Mouse (Mus musculus) stomach, embryonic 15.5 days (tissue): ENCODE data around the gene Igf2bp3. TPM values are rescaled to one million over a fixed set of nuclear protein-coding genes. Genes with fewer than 3 reads are reported as not detected.

Experiments used
- polyA plus RNA-seq: library from polyadenylated mRNA; unstranded; fragments of >200 nt; fragmentation: Nextera tagmentation; extraction: Ambion mirVana; gene quantifications from 2 replicates; pipeline ENCODE4 v1.2.1, GENCODE M21; 2015

The Igf2bp3 gene
- polyA plus RNA-seq, 1 experiment from 2014 or later: 64.3 TPM

Other genes with a start within 250 kb of the Igf2bp3 start
- not detected in 2 replicates for gene Doxl2, start 240.0 kb downstream of the Igf2bp3 start, polyA plus RNA-seq
- gene Svs1, start 228.1 kb downstream of the Igf2bp3 start, polyA plus RNA-seq: not detected in 2 replicates
- gene Gpnmb, start 178.4 kb downstream of the Igf2bp3 start, polyA plus RNA-seq: 0.26 and 0.34 TPM in 2 replicates
- 69.0 and 76.9 TPM in 2 replicates for gene Malsu1, start 141.2 kb downstream of the Igf2bp3 start, polyA plus RNA-seq
- 92.7 and 95.4 TPM in 2 replicates for gene Tra2a, start 49.1 kb upstream of the Igf2bp3 start, polyA plus RNA-seq
- gene Ccdc126, start 104.3 kb upstream of the Igf2bp3 start, polyA plus RNA-seq: 12.4 and 13.1 TPM in 2 replicates
- 7.8 TPM in 2 replicates for gene Fam221a, start 152.8 kb upstream of the Igf2bp3 start, polyA plus RNA-seq
- gene Stk31, start 180.6 kb upstream of the Igf2bp3 start, polyA plus RNA-seq: 0.10 TPM in 1 of 2 replicates, not detected in the other